In genomic region chr4:119125577-119126270, GRCm38 (mm10) we compare ENCODE assay signal across 11 mouse cellular contexts. TPM values are rescaled to one million over a fixed set of nuclear protein-coding genes. Genes with fewer than 3 reads are reported as not detected.
DNase-seq lines count a peak whose midpoint lies in the region; ATAC-seq lines count a peak whose summit lies in the region.
"Had no signal": no experiment of that assay in that cellular context is flagged by ENCODE, and none has a peak within 500 bp of the region (broad histone marks: within the 10 kb centered on the region; RNA-seq: fewer than 3 reads in every experiment).

No protein-coding gene starts in this region.

- intact Hi-C loops in heart, postnatal 14 days (cut with DNase I), result no loop called here

- peak overlapping the region; percentile 70 for H3K27ac ChIP-seq in liver, embryonic 15.5 days (replicated peaks)
- no peak overlapping the region for H3K27ac ChIP-seq in midbrain, embryonic 16.5 days (ENCODE audit: low read length)

- H3K9me3 ChIP-seq in liver, embryonic 15.5 days (replicated peaks), result no peaks in the 10 kb centered on the region
- no peaks in the 10 kb centered on the region for H3K9me3 ChIP-seq in midbrain, embryonic 16.5 days (replicated peaks; ENCODE audit: control insufficient read depth, low read length, poor library complexity, severe bottlenecking)

- DNase-seq in heart, adult 18-20 months, result peak; percentile 34 to 47
- DNase-seq in heart, postnatal 14 days, result no peak
- DNase-seq in 3T3-L1 (ENCODE audit: low read depth, low spot score), result peak; percentile 93
- peak; percentile 6 for DNase-seq in T-cell, adult 2 months (ENCODE audit: low spot score)
- DNase-seq in layer of hippocampus, postnatal 14 days (ENCODE audit: low spot score in 2 of 2), result no peak
- no peak for DNase-seq in frontal cortex, postnatal 25 days (ENCODE audit: low spot score in 2 of 2)
- DNase-seq: cerebellum, adult 11-12 months; forebrain, postnatal 0 days; kidney, postnatal 14 days had no signal

- no peaks in the 10 kb centered on the region for H3K27me3 ChIP-seq in liver, embryonic 15.5 days
- no peaks in the 10 kb centered on the region for H3K27me3 ChIP-seq in midbrain, embryonic 16.5 days (ENCODE audit: control insufficient read depth, insufficient read depth, low read depth, low read length)

- H3K9ac ChIP-seq in liver, embryonic 15.5 days, result no peak overlapping the region
- H3K9ac ChIP-seq in midbrain, embryonic 16.5 days (ENCODE audit: low read depth, low read length), result no peak overlapping the region
- H3K9ac ChIP-seq: forebrain, postnatal 0 days had no signal

- ATAC-seq in liver, embryonic 15.5 days (ENCODE audit: insufficient read depth), result no peak
- ATAC-seq in midbrain, embryonic 16.5 days, result no peak
- ATAC-seq: forebrain, postnatal 0 days had no signal

- H3K4me2 ChIP-seq in liver, embryonic 15.5 days, result peak overlapping the region; percentile 11; the same call in 1 of the 2 replicates
- H3K4me2 ChIP-seq in midbrain, embryonic 16.5 days (ENCODE audit: low read length), result no peak overlapping the region

- WGBS in liver, embryonic 15.5 days (ENCODE audit: insufficient replicate concordance), result 64% methylated on average over 9 of the region's 9 CpGs
- 83% methylated on average over 9 of the region's 9 CpGs for WGBS in midbrain, embryonic 16.5 days

- no peak overlapping the region for H3K4me3 ChIP-seq in liver, embryonic 15.5 days (replicated peaks)
- no peak overlapping the region for H3K4me3 ChIP-seq in midbrain, embryonic 16.5 days (ENCODE audit: low read depth, low read length)

- H3K4me1 ChIP-seq in liver, embryonic 15.5 days (replicated peaks), result peaks cover 99% of the 10 kb centered on the region
- no peaks in the 10 kb centered on the region for H3K4me1 ChIP-seq in midbrain, embryonic 16.5 days (ENCODE audit: control insufficient read depth, insufficient read depth, low read length)

- H3K36me3 ChIP-seq in liver, embryonic 15.5 days (replicated peaks), result peaks cover 100% of the 10 kb centered on the region
- no peaks in the 10 kb centered on the region; the same call in 1 of the 2 replicates for H3K36me3 ChIP-seq in midbrain, embryonic 16.5 days (ENCODE audit: control insufficient read depth, insufficient read depth, low read length)

RNA-seq across cellular contexts. Expression of gene Slc2a1, which starts 17.2 kb away (rescaled TPM):
- total RNA-seq in heart, adult 18-20 months (2021), result 10 to 100 TPM; 12.2 to 13.5 TPM
- total RNA-seq in heart, postnatal 14 days (2021), result 1 to 10 TPM; 6.2 to 8.5 TPM
- 293 and 326 TPM in 2 replicates for polyA plus RNA-seq in liver, embryonic 15.5 days (2015; fragmentation: Nextera tagmentation; extraction: Ambion mirVana)
- 100 to 1,000 TPM in 1 of 2 experiments, 10 to 100 TPM in 1; 89.7 to 110 TPM for total RNA-seq in layer of hippocampus, postnatal 14 days (2021)
- polyA plus RNA-seq in midbrain, embryonic 16.5 days (2015; fragmentation: Nextera tagmentation; extraction: Ambion mirVana), result 90.7 and 91.6 TPM in 2 replicates

RNA-seq across cellular contexts. Expression of gene Zfp691, which starts 48.3 kb away (rescaled TPM):
- 10 to 100 TPM; 20.0 to 23.4 TPM for total RNA-seq in heart, adult 18-20 months (2021)
- 10 to 100 TPM; 18.7 to 20.2 TPM for total RNA-seq in heart, postnatal 14 days (2021)
- polyA plus RNA-seq in liver, embryonic 15.5 days (2015; fragmentation: Nextera tagmentation; extraction: Ambion mirVana), result 2.2 and 2.5 TPM in 2 replicates
- total RNA-seq in layer of hippocampus, postnatal 14 days (2021), result 10 to 100 TPM in 1 of 2 experiments, 1 to 10 TPM in 1; 7.3 to 11.0 TPM
- polyA plus RNA-seq in midbrain, embryonic 16.5 days (2015; fragmentation: Nextera tagmentation; extraction: Ambion mirVana), result 4.0 and 6.1 TPM in 2 replicates

Comparison
In these comparisons a context has a peak if more than half of its experiments do, and no peak if none do; other contexts are left out.
1. DNase-seq: peak in heart, adult 18-20 months (2 of 2), 3T3-L1 (single experiment) and T-cell, adult 2 months (single experiment); none in heart, postnatal 14 days (0 of 2), layer of hippocampus, postnatal 14 days (0 of 2) and frontal cortex, postnatal 25 days (0 of 2).
2. RNA of gene Slc2a1, which starts 17.2 kb away (total RNA-seq): 89.7 to 110 TPM in layer of hippocampus, postnatal 14 days; 12.2 to 13.5 TPM in heart, adult 18-20 months and 6.2 to 8.5 TPM in heart, postnatal 14 days; every median in the first group is over 4 times any median in the second.